Mouse (Mus musculus) urinary bladder, postnatal 14 days (tissue): ENCODE results near the gene Zic5.

ENCODE experiments used
- DNase-seq: peaks from one replicate; pipeline ENCODE4 v3.0.0; 2021; ENCODE audit warnings: low spot score

The Zic5 gene

DNA sequence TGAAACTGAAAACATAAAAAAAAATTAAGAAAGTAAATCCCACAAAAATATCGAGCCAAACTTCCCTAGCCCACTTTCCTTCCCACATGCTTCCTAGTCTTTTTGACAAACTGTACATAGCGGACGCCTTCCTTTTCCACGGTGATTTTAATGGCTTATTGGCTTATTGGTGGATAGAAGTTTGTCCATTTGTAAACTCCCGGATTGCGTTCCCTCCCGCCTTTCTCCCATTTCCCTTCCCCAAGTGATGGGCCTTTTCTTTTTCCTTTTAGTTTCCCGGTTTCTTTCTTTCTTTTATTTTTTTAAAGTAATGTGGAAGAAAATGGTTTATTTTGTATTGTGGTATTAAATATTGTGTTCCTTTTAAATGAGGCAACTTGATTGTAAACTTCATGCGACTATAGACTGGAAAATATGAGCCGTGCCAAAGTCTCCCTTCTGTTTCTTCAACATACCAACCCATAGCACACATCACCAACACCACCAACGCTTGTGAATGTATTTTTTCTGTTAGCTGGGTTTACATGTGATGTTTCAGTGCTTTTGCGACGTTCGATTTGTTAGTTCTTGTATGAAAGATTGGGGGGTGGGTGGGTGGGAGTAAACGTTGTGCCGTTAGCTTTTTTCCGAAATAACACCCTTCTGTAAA, 14.1 kb upstream of the Zic5 start:
- DNase-seq: no peak

DNA sequence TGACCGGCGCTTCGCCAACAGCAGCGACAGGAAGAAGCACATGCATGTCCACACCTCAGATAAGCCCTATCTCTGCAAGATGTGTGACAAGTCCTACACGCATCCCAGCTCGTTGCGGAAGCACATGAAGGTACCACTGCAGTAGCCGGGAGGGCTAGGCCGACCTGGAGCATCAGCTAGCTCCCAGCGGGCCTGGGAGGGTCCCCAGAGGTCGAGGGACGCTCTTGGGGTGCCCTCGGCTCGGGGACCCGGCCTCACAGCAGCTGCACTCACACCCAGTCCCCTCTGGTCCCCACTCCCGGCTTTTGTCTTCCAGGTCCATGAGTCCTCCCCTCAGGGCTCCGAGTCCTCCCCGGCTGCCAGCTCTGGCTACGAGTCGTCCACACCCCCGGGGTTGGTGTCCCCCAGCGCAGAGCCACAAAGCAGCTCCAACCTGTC, 13.1 kb upstream of the Zic5 start:
- DNase-seq: no peak

GRCm38 (mm10) chr14:122477971-122478573, 12.6 kb upstream of the Zic5 start:
- DNase-seq: no peak

DNA sequence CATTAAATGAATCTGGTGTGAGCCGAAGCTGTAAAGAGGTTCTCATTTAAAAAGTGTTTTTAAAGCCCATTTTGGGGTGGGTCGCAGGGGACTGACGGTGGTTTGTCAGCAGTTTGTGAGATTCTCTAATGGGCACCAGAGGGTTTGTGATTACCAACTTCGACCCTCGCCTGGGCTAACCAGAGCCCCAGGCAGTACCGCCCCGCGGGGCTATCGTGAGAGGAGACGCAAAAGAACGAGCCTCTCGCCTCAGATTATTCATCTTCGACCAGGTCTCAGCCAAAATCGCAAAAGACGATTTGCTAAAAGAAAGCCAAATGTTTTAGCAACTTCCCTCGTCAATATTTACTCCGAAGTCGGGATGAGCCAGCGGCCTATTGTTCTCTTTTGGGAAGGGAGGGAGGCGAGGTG, 11.8 kb upstream of the Zic5 start:
- DNase-seq: no peak

GRCm38 (mm10) chr14:122476822-122477215, 11.3 kb upstream of the Zic5 start:
- DNase-seq: no peak

DNA sequence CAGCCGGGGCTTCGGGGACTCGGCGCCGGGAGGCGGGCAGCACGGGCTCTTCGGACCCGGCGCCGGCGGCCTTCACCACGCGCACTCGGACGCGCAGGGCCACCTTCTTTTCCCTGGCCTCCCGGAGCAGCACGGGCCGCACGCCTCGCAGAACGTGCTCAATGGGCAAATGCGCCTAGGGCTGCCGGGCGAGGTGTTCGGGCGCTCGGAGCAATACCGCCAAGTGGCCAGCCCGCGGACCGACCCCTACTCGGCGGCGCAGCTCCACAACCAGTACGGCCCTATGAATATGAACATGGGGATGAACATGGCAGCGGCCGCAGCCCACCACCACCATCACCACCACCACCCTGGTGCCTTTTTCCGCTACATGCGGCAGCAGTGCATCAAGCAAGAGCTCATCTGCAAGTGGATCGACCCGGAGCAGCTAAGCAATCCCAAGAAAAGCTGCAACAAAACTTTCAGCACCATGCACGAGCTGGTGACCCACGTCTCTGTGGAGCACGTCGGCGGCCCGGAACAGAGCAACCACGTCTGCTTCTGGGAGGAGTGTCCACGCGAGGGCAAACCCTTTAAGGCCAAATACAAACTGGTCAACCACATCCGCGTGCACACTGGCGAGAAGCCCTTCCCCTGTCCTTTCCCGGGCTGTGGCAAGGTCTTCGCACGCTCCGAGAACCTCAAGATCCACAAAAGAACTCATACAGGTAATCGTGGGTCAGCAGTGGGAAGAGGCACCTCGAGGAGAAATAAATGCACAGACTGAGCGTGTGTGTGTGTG, 10.8 kb upstream of the Zic5 start:
- DNase-seq: no peak

DNA sequence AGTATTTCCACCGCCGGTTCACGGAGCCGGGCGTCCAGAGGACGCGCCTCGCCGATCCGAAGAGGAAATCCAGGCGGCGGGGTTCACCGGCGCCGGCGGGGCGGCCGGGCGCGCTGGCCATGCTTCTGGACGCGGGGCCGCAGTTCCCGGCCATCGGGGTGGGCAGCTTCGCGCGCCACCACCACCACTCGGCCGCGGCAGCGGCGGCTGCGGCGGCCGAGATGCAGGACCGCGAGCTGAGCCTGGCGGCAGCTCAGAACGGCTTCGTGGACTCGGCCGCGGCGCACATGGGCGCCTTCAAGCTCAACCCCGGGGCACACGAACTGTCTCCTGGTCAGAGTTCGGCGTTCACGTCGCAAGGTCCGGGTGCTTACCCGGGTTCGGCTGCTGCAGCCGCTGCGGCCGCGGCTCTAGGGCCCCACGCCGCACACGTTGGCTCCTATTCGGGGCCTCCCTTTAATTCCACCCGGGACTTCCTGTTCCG, 10.1 kb upstream of the Zic5 start:
- no peak for DNase-seq

GRCm38 (mm10) chr14:122474891-122475556, 9.5 kb upstream of the Zic5 start, which contains the start of gene Zic2:
Zic2 (plus strand) TSS chr14:122475435.
- no peak for DNase-seq

DNA sequence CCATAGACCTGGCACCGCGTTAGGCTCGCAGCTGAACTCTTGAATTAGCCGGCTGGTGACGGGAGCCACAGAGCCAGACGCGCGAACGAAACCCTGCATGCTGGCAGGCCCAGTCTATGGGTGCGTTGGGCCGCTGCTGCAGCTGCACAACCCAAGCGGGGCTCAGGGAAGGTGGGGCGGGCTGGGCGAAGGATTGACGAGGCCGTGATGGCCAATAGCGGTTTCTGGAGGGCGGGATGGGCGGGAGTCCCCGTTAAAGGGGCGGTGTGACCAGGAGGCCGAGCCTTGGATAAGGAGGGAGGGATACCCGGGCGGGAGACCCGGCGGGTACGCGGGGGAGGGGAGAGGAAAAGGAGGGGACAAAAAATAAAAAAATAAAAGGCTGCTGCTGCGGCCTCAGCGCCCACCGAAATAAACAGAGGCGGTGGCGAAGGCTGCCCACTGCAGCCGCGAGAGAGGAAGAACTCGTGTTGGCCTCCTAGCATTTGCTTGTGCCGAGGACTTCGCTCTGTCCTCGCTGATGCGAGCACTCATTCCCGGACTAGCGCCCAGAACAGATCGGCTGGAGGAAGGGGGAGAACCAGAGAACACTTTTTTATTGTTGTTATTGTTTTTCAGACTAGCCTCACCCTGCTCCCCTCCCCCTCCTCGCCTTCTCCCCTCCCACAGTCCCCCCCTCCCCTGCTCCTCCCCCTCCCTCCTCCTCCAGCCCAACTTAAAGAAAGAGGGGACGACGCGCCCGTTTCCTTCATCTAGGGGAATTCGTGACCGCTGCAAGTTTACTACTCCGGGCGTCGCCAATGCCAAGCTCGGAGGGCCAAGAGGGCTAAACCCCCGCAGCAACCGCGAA, 8.8 kb upstream of the Zic5 start:
- DNase-seq: no peak

GRCm38 (mm10) chr14:122473211-122473751, 7.8 kb upstream of the Zic5 start:
- DNase-seq: no peak

GRCm38 (mm10) chr14:122472647-122473046, 7.2 kb upstream of the Zic5 start:
- DNase-seq: no peak

- DNase-seq: no peak
Observed at GRCm38 (mm10) chr14:122472161-122472560, 6.7 kb upstream of the Zic5 start.

DNA sequence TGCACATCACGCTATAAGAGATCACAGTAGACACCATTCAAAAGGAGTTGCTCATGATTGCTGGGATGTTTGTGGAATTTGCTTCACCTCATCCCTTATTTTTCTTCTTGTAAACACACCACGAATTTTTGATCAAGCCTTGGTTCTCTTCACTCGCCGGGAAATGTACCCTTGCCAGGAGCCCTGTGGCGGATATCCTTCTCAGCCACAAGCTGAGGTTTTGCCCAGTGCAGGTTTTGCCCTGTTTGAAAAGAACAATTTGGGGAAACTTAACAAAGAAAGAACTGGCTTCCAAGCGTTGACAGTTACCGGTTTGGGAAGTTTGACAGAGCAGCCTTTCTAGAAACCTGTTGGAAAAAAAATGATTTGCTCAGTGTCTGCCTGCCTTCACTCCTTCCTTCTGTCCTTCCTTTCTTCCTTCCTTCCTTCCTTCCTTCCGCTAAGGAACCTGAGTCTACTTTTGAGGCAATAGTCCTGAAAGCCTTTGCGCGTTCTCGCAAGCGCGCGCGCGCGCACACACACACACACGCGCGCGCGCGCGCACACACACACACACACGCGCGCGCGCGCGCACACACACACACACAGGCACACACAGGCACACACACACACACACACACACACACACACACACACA, 6.1 kb upstream of the Zic5 start:
- no peak for DNase-seq

DNA sequence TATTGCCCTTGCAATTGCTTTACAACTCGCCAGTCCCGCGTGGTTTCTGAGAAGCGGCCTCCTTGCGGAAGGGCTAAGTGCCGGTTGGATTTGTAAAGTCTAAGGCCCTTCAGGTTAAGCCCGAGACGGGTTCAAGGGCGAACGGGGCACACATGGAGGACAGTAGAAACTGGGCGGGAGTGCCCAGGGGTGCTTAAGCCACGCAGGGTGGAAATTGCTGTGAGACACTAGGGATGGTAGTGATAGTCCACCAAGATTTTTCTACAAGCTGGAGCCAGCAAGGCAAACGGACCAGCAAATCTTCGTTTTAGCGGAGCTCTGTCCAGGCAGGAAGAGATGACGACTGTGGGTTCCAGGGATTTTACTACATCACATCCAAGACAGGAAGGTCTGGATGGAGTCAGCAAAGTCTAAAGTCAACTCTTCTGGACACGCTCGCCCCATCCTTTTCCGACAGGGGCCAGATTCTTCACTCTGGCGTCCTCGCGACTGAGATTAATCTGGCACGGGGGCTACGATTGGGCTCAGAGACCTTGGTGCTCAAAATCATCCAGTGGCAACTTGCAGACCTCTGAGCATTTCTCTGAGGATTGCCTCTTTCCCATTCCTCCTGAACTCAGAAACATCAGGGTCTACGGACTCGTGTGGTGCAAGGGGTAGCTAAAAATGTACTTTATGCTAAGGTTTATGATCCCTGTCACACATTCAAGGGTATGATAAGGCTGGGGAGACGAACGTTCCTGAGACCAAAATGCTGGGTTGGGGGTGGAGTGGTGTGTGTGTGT, 3.7 kb upstream of the Zic5 start:
- DNase-seq: no peak

DNA sequence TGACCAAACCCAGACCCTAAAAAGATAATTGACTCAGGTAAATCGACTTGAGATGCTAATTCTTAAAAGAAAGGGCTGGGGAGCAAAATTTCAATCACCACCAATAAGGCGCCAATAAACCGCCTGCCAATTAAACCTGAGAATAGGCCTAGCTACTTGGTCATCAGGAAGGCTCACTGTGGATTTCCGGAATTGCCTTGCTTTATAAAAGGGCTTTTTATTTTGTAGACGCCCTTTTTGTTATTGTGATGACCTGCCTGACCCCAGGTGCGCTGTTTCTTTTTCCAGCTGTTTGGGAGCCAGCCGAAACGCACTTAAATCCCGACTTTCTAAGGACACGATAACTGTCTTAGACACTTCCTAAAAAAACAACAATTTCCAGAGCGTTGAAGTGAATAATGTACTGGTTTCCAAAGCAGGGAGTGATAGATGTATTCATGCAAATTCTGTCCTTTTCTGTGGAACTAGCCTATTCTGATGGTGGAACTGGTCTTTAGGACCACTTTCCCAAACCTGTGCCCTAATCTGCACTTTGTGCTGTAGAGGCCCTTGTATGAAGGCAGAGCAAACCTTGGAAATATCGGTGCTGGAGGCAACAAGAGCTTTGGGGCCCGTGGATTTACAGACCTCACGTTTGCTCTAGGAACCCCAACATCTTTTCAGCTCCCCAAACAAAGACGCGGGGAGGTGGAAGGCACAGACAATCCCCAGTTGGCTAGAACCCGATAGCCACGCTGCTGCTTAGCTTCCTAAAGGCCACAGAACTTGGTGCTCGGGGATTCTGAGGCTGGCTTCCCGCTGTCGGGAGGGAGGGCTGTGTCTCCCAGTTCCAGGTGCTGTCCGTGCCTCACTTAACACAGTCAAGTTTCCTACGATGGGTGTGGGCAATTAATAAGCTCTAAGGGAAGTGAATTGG, 2.7 kb upstream of the Zic5 start:
- DNase-seq: no peak

GRCm38 (mm10) chr14:122466756-122467362, 1.4 kb upstream of the Zic5 start:
- no peak for DNase-seq

DNA sequence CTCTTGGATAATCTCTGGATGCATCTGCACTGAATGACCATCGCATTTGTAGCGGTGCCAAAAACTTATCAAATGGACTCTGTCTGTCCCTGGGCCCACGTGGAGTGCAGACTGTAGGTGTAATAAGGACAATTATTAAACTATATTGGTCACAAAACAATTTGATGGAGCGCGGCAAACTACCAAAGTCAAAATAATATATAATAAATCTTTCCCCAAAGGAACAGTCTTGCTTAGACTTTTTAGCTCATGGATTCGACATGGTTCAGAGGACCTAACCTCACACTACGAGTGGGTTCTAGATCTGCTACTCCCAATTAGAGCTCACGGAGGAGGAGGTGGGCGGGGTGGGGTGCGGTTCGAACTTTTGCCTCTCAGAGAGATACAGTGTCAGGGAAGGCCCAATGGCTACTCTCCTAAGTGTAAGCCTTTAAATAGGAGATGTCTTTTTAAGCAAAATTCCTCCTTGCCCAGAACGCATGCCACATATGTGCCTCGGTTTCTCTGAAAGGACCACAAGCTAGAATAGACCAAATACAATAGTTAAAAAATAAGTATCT, 534 bp upstream of the Zic5 start:
- no peak for DNase-seq

- DNase-seq: no peak
Observed at GRCm38 (mm10) chr14:122464351-122464762, 1.1 kb downstream of the Zic5 start.
